Mouse (Mus musculus) urinary bladder, postnatal 25 days (tissue): Measurements from ENCODE around the gene Proca1.

Experiments
- DNase-seq: peaks from one replicate; pipeline ENCODE4 v3.0.0; 2022; ENCODE audit warnings: low spot score

The Proca1 gene

DNA sequence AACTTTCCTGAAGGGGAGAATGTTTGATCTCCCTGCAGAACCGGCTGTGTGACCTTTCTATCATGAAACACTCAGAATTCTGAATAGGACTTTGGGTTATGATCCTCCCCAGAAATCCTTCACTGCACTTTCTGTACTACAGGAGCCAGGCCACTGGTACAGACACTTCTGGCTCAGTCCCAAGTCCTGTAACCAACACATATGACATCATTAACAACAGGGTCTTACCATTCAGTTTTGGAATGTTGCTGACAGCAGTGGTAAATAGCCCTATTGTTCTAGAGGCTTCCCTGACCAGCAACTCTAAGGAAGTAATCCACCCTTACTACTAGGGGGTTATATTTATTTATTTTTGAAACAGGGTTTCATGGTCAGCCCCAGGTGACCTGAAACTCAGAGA lies at the start of gene Proca1:
Gene Proca1, plus strand, starts transcription at position 280 of the 400 bp plus-strand sequence.
- DNase-seq: no peak

DNA sequence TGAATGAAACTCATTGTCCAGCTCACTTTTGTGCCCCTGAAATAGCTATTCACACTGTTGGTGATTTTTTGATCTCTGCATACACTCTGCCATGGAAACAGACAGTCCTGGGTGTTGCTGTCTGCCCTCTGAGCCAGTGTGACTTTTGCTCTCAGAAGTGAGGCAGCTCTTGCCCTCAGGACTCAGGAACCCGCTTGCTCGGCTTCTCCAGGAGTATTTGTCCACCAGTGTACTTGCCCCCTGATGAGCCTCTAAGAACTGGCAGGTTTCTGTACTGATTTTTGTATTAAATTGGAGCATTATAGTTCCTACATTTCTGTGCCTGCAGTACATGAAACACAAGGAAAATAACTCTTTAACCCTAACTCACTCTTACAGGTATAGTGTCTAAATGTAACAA lies 49.7 kb upstream of the Proca1 start:
- DNase-seq: no peak

DNA sequence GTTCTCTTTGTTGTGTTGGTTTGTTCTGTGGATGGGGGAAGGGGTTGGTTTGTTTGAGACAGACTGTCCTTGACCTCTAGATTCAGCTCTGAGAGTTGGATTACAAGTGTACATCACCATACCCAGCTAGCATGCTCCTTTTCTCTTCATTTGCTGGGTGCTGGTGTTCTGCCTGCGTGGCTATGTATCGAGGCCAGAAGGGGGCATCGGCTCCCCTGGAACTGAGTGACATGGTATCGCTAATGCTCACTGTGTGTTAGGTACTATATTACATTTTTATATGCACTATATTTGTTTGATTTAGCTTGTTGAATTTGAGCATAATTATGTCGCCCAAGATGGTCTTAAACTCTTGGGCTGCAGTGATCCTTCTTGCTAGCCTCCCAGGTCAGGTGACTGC lies 47.0 kb upstream of the Proca1 start:
- no peak for DNase-seq

DNA sequence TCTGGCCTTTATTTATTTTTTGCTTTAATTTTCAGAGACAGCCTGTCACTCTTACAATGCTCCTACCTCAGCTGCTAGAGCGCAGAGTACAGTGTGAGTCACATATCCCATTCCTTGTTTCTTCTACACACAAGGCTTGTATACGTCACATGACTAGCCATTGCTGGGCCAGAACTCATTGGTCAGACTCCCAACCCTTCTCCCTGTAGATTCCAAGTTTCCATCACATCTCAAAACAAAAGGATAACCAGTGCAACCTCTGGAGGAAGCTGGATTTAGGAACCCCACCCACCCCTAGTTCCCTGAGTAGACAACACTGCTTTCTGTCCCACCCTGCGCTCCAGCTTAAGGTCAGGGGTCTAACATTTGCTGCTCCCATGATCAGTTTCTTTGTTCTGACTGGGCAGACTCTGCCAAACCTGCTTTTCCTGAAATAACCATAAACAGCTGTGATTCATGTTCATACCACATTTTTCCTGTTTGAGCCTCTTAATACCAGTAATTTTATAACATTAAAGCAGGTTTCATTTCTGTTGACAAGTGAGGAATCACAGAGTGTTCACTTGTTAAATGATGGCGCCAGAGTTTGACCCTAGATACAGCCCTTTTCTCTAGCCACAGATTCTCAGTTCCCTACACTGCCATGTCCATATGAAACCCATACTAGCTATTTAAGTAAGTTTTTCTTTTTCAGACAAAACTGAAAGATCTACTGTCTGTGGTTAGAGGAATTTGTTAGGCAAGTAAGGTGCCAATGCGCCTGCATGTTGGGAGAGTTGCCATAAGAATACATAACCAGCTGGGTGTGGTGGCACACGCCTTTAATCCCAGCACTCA lies 46.3 kb upstream of the Proca1 start:
- no peak for DNase-seq

DNA sequence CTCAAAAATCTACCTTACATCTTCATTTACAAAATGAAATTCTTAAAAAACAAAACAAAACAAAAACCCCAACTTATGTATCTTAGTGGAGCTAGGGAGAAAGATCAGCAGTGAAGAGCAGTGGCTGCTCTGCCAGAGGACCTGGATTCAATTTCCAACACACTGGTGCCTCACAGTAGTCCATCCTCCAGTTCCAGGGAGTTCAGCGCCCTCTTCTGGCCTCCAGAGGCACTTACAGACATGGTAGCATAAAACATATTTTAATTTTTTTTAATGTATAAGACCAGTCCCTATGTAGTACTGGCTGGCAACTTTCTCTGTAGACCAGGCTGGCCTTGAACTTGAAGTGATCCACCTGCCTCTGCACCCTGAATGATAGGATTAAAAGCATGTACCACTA lies 42.0 kb upstream of the Proca1 start:
- no peak for DNase-seq

DNA sequence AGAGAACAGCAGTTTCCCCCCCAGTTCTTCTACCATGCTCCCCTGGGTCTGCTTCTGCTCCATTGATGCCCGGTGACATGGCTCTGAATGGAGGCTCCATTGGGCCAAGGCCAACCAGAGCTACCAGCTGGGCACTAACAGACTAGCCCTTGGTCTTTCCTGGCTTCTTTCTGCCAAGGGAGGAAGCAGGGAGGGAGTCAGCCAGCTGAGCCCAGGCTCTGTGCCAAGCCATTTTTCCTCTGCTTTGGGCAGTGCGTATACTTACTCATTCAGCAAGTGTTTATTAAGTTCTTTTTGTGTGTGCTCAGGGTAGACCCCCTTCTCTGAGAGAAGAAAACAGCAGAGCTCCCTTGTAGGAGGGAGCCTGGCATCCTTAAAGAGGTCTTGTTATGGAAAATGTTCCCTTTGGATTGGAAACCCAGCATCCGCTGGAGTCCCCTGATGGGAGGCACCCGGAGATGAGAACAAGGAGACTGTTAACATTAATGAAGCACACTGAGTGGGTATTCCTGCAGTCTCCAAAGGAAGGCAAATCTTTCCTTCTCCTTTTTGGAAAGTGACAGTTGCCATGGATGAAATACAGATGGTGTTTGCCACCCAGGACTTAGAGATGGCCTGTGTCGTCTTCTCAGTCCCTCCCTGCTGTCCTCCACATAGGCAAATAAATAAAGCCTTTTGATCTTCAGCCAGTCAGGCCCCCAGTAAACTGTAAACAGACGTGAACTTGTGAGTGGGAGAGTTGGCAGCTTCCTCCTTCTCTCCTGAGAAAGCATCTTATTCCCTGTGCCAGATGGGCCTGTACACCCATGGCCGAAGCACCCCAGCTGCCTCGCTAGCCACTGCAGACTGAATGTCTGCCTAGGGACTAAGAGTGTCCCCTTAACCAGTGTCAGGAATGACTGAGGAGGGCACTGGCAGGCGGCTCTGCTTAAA lies 40.6 kb upstream of the Proca1 start:
- no peak for DNase-seq

DNA sequence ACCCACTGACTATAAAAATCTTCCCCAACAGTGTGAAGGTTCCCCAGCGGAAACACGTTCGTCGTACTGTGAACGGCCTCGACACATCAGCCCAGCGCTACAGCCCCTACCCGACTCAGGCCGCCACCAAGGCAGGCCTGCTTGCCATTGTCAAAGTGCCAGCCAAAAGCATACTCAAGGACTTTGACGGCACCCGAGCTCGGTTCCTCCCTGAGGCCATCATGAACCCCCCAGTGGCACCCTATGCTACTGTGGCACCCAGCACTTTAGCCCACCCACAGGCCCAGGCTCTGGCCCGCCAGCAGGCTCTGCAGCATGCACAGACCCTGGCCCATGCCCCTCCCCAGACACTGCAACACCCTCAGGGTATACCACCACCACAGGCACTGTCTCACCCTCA lies 39.4 kb upstream of the Proca1 start:
- DNase-seq: no peak

DNA sequence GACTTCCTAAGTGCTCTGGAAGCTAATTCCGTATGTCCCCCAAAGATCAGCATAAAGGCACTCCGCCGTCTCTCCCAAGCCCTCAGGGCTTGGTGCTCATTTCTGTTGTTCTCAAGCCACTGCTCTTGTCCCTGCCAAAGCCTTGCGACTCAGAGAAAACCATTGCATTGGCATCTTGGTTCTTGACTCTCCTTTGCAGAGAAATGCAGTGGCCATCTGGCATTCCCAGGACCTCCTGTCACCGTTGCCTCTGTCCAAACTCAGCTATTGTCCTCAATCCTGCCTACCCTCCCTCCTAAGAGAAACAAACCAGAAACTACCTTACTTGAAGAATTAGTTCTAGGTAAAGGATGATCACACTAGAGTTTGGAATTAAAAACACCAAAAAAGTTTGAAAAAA lies 37.5 kb upstream of the Proca1 start:
- DNase-seq: no peak

DNA sequence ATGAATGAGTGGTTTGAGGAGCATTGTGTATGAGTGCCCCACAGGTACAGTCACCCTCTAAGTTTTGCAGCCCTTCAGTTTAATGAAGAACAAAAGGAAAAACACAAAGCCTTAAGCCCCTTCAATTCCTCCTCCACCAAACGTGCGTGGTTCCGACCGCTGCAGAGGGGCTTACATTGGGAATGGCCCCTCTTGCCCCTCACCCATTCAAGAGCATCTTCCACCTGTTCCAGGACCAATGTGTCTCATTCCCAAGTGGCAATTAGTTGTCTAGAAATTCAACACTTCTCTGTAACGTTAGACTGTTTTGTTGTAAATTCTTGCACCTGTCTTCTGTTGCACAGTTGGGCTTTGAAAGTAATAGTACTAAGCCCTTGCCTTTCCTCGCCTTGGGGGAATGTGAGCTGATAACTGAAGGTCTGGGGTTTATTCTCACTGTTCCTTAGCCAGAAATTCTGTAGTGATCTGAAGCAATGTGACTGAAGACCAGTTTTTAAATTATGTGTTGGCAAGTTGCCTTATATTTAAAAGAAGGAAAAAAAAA lies 37.0 kb upstream of the Proca1 start:
- no peak for DNase-seq

DNA sequence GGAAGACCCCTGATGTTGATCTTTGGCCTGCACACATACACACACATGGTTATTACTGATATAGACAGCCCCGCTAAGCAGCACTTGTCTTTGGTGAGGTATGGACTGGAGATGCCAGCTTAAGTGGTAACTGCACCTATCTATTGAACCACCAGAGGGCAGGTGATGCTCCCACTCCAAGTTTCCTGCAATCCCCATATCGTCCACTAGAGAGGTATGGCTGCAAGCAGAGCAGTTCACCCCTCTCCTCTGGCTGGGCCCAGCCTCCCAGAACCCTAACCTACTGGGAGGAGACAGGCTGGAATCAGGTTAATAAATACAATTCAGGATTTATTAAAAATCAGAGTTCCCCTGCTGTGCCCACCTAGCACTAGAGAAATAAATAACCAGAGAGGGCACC lies 34.1 kb upstream of the Proca1 start:
- peak; percentile 63 for DNase-seq

DNA sequence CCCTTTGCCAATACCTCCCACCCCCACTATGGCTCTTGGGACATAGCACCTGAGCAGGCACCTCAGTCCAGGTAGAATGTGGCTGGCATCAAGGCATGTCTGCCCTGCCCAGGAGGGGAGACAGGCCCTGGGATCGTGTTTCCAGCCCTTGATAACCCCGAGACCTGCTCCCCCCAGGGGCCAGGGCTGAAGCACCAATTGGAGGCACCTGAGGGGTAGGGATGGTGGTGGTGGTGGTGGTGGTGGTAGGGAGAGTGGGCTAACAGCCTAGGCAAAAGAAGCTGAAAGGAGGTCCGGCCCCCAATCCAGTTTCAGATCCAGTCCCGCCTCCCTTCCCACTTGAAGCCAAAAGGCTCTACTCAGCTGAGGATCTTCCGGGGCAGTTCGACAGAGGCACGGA lies 33.6 kb upstream of the Proca1 start:
- DNase-seq: no peak

DNA sequence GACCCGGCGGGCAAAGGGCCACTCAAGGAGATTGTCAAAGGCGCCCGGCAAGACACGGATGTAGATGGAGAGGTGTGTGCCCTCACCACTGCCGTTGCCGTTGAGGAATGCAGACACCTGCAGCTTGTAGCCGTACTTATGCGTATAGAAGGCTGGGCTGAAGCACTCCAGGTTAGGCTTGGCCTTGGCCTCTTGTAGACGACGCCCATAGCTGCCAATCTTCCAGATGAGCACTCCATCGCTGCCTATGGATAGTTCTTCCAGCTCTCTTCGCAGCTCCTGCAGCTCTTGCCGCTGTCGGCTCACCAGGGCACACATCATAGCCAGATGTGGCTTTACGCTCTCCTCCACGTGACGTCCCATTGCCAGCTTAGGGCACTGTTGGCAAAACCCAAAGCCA lies 33.0 kb upstream of the Proca1 start:
- no peak for DNase-seq

DNA sequence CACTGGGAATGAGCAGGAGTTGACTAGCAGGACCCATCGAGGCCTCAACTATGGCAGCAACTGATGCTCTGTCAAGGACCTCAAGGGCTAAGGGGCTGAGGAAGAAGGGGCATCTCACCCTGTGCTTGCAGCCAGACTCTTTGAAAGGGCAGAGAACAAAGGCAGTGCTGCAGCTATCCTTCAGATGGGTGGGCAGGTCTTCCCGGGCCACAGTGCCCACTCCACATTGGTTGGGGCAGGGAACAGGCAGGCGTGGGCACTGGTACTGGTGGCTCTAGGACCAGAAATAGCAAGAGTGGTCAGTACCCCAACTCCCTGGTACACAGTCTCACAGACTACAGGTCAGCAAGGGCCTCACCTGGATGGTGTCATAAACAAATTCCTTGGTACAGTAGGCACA lies 32.5 kb upstream of the Proca1 start:
- DNase-seq: no peak

DNA sequence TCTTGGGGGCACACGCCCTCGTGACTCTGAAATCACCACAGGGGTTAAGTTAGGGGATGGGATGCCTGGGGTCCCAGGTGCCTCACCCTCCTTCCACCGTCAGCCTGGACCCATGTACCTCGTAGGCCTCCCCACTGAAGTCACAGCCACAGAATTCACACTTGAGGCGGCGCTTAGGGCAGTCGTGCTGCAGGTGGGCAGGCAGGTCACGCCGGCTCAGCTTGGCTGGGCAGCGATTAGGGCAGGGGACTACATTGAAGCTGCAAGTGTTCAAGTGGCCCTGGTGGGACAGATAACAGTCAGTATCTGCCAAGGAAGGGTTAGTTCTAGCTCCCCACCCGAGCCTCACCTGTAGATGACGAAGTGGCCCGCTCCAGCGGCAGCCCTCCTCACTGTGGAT lies 32.0 kb upstream of the Proca1 start:
- no peak for DNase-seq

DNA sequence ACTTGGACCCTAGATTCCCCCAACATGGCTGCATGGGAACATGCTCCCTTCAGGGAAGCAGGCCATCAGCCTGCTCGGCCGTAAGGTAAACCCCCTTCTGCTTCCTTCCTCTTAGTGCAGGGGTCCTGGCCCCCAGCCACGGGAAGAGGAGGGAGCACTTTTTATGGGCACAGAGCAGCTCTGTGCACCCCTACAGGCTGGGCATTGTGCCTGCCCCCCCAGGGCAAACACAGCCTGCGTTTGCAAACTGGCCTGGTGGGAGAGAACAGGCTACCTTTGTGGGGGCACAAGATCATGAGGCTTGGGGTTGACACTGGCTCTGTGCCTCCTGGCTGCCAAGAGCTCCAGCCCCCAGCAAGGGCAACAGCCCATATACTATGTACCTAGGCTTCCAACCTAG lies 31.2 kb upstream of the Proca1 start:
- no peak for DNase-seq

DNA sequence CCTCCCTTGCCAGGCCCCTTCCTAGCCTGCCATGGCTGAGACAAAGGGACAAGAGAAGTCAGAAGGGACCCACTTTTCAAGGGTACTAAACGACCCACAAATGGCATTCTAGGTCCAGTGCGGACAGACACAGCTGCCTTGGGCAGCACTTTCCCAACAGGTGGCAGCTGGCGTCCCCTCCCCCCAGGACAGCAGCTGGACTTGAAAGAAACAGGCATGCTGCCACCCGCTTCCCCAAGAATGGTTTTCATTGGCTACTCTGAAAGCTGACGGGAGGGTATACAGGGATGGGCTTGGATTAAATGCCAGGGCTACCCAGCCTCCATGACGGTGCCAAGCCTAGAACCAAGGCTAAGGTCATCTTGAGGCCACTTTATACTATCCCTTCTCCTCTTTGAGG lies 30.7 kb upstream of the Proca1 start:
- no peak for DNase-seq

DNA sequence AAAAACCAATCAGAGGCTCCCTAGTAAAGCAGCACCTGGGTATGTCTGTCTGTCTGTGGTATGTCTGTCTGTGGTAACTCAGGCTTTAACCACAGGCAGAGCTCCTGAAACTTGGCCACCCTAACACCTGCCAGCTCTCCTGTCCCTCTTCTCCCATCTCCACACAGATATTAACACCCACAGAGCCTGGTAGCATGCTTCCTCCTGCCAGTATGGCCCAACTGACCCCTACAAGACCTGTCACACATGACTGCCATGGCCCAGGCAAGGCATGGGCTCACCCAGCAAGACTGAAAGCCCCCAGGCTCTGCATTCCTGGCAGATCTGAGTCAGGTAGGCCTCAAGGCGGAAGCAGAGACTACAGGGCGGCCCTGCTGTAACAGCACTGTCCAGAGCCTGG lies 30.1 kb upstream of the Proca1 start:
- DNase-seq: no peak

DNA sequence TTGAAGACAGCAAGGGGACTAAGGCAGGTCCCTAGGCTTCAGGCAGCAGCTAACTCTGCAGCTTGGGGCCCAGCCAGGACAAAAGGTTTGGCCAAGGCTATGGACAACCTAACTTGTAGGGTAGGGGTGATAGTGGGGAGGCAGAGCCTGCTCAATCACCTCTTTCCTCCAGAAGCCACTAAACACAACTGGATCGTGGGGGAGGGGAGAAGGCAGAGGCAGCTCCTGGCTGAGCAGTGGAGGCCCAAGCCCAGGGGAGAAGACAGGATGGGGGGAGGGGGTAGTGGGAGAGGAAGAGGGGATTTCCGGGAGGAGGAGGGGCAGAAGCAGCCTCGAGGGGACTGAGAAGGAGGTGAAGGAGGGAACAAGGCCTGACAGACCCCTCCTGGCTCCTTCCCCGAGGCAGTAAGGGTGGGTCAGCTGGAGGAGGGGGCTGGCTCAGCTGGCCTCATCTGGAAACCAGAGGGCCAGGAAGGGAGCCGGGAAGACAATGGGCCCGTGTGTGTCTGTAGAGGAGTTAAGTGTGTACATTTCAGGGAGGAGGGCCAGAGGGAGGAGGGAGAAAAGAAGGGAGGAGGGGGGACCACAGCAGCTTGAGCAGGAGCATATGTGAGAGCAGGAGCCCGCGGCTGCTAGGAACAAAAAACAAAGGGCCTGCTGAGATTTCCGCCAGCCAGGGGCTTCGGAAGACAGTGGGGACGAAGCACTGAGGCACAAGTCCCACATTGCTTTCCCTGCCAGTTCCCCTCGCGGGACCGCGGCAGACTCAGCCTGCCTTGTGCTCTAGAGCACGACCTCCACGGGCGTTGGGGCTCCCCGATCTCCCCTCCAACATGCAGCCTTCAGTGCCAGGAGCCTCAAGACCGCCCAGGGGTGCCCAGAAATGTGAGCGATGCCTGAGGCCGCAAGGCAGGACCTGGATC lies 29.2 kb upstream of the Proca1 start:
- no peak for DNase-seq

DNA sequence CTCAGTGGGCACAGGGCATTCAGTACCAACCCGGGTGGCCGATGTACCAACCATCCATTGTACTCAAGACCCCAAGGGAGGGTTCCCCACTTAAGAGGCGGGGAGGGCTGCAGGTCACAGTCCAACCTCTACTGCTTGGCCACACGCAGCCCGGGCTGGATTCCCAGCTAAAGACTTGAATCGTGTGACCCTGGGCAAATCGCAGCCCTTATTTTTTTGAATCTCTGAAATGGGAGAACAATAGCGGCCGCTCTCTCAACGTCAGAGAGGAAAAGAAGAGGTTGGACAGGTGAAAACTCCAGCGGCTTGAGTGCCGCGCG lies 28.6 kb upstream of the Proca1 start:
- DNase-seq: peak; percentile 27

DNA sequence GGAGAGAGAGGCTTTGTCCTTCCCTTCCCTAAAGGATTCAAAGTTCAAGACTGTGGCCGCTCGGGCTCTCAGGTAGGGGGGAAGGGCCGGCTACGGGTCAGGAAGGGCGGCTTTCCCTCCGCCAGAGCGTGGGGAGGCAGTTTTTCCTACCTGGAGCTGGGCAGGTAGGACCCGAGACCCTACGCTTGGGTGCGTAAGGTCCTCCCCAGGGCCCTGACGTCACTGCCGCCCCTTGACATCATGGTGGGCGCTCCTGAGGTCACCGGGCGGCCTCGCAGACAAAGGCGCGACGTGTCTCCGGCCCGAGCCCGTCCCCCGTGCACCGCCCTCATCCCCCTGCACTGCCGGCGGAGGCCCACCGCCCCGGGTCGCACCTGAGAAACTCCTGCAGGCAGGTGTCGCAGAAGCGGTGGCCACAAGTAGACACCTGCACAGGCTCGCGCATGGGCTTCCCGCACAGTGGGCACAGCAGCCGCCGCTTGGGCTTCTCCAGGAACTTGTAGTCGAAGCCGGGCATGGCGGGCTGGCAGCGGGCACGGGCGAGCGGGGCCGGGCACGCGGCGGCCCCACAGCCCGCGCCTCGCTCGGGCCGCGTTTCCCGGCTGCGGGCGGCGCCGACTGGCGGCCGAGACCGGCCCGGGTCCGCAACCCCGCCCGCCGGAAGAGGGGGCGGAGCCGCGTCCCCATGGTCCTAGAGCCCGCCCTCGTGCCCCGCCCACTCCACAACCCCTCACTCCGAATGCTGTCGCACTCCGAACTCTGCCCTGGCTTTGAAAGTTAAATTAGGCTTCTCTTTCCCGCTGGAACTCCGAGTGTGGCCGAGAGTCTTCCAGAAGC lies 28.1 kb upstream of the Proca1 start, which contains the start of gene Traf4:
Gene Traf4, minus strand, starts transcription at position 666 of the 837 bp plus-strand sequence.
- DNase-seq: peak; percentile 83

DNA sequence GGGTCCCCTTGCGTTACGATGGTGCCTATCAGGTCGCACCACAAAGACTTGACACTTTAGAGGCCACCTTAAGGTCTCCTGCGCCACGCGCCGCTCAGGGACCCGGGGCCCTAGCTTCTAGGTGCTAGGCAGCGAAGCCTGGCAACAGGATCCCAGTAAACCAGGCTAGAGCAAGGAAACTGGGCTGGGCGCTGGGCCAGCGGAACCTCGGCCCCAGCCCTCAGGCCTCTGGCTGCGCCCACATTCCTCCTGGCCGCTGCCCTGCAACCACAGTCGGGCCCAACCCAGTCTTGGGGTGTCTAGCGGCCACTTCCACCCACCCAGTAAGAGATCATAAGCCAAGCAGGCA lies 27.5 kb upstream of the Proca1 start:
- DNase-seq: peak; percentile 58
